Mouse (Mus musculus): ENCODE measurements at regions not wholly inside any gene's neighbourhood (a gene's known extent, or its start where the extent isn't known, plus 50 kb on each side); places are given as distances from the start of the nearest gene placed in this dataset.

DNA sequence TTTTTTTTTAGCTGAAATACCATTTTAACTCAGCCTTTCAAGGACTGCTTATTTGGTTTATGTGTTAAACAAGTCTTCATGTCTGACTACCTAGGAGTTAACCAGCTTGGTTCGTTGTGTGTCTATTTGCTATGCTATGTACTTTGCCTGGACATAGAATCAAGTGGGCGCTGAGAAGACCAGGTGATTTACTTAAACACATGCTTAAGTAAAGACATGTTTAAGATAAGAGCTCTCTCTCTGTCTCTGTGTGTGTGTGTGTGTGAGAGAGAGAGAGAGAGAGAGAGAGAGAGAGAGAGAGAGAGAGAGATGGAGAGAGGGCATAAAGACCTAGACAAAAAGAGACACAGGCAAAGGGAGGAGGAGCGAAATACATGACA lies 302.3 kb downstream of the Pik3r1 start:
- Histone ChIP-seq H3K4me1 (replicated peaks; ENCODE audit: control insufficient read depth, insufficient read depth, low read length) (no peaks in the 10 kb centered on the region), H3K9me3 (ENCODE audit: control insufficient read depth, low read length) (no peaks in the 10 kb centered on the region), H3K9ac (ENCODE audit: low read length) (no peak overlapping the region), H3K4me3 (ENCODE audit: low read depth, low read length) (no peak overlapping the region), H3K36me3 (ENCODE audit: control insufficient read depth, insufficient read depth, low read length) (no peaks in the 10 kb centered on the region), H3K4me2 (ENCODE audit: low read length) (no peak overlapping the region), H3K27me3 (replicated peaks; ENCODE audit: control insufficient read depth, insufficient read depth, low read length) (no peaks in the 10 kb centered on the region), H3K27ac (ENCODE audit: low read depth) (no peak overlapping the region)
- WGBS, result 66% methylated on average over 3 of the region's 3 CpGs
- ATAC-seq (replicated peaks; ENCODE audit: low FRiP score, low TSS enrichment, low read depth) (no peak), DNase-seq (ENCODE audit: low spot score) (no peak)

DNA sequence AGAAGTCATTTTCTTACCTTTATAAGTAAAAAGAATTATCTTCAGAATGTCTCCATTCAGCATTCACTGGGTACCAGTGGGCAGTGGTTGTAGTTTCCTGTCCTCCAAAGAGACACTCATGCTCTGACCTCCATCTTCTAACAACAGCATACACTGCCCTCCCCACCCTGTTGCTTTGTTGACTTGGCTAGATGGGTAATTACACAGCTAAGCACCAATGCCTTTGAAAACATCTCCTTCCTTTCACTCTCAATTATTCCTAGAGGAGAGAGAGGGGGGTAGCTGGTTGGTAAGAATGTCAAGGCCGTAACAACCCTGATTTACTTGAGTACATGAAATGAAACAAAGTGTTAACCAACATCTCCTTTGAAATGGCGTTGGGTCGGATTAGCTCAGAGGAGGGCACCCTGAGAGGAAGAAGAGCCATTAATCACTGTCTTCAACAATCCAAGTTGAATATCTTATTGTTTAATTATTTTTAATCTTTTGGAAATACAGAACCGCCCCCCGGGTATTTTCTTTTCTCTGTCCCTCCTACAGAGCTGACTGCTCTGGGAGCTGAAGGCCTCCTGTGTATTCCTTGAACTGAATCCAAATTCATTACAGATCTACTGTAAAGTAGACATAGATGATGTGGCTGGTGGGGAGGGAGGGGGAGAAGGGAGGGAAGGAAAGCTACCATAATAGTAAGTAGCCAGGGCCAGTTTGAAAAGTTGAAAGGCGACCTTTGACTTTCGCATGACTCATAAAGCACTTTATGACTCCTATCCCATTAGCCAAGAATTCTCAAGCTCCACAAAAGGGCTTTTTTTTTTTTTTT lies 302.9 kb downstream of the Pik3r1 start:
- Histone ChIP-seq H3K27ac (ENCODE audit: low read depth) (no peak overlapping the region), H3K9me3 (ENCODE audit: control insufficient read depth, low read length) (no peaks in the 10 kb centered on the region), H3K4me2 (ENCODE audit: low read length) (no peak overlapping the region), H3K9ac (ENCODE audit: low read length) (no peak overlapping the region), H3K36me3 (ENCODE audit: control insufficient read depth, insufficient read depth, low read length) (no peaks in the 10 kb centered on the region), H3K4me1 (replicated peaks; ENCODE audit: control insufficient read depth, insufficient read depth, low read length) (no peaks in the 10 kb centered on the region), H3K27me3 (replicated peaks; ENCODE audit: control insufficient read depth, insufficient read depth, low read length) (no peaks in the 10 kb centered on the region), H3K4me3 (ENCODE audit: low read depth, low read length) (no peak overlapping the region)
- ATAC-seq (replicated peaks; ENCODE audit: low FRiP score, low TSS enrichment, low read depth), result 0 out of 2 replicates have a peak, but pooled peaks have one; percentile 19
- WGBS, result 63% methylated on average over 7 of the region's 7 CpGs
- DNase-seq (ENCODE audit: low spot score), result no peak

DNA sequence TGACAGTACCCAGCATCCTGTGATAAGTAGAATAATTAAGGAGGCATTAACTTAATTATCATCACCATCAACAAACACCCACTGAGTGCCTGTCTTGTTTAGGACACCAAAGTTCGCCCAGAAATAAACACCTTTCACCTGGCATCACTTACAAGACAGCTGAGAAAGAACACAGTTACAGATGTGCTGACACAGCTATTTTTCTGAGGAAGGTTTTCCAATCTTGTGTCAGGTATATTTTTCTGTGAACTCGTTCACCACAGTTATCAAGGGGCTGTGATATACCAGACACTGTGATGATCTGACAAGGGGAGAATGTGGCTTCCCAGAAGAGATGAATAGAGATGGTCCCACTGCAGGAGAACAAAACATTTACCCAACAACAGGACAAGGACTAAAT lies 311.1 kb downstream of the Pik3r1 start:
- H3K36me3 ChIP-seq (ENCODE audit: control insufficient read depth, insufficient read depth, low read length), result no peaks in the 10 kb centered on the region
- no peak overlapping the region for H3K4me3 ChIP-seq (ENCODE audit: low read depth, low read length)
- no peaks in the 10 kb centered on the region for H3K27me3 ChIP-seq (replicated peaks; ENCODE audit: control insufficient read depth, insufficient read depth, low read length)
- no peaks in the 10 kb centered on the region for H3K9me3 ChIP-seq (ENCODE audit: control insufficient read depth, low read length)
- DNase-seq (ENCODE audit: low spot score) (no peak), ATAC-seq (replicated peaks; ENCODE audit: low FRiP score, low TSS enrichment, low read depth) (no peak)
- WGBS, result 49% methylated on average over 2 of the region's 2 CpGs
- no peak overlapping the region for H3K9ac ChIP-seq (ENCODE audit: low read length)
- H3K4me1 ChIP-seq (replicated peaks; ENCODE audit: control insufficient read depth, insufficient read depth, low read length), result no peaks in the 10 kb centered on the region
- no peak overlapping the region for H3K4me2 ChIP-seq (ENCODE audit: low read length)
- no peak overlapping the region for H3K27ac ChIP-seq (ENCODE audit: low read depth)

DNA sequence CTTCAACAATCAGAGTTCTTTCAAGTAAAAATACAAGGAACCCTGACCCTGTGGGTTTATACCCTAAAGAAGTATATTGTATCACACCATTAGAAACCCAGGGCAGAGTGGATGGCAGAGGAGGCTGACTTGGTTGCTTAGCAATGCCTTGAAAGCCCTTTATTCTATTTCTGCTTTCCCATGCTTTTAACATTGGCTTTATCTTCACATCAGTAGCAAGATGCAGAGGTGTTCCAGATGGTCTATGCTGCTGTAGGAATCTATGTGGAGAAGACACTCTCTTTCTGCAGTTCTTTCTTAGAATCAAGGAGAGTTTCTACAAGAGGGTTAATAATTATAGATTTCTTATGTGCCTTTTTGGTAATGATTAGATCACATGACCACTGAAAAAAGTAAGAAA lies 313.7 kb downstream of the Pik3r1 start:
- no peaks in the 10 kb centered on the region for H3K27me3 ChIP-seq (replicated peaks; ENCODE audit: control insufficient read depth, insufficient read depth, low read length)
- no peaks in the 10 kb centered on the region for H3K9me3 ChIP-seq (ENCODE audit: control insufficient read depth, low read length)
- no peak overlapping the region for H3K27ac ChIP-seq (ENCODE audit: low read depth)
- no peak for DNase-seq (ENCODE audit: low spot score)
- no peak for ATAC-seq (replicated peaks; ENCODE audit: low FRiP score, low TSS enrichment, low read depth)
- no peak overlapping the region for H3K4me3 ChIP-seq (ENCODE audit: low read depth, low read length)
- H3K9ac ChIP-seq (ENCODE audit: low read length), result no peak overlapping the region
- no peak overlapping the region for H3K4me2 ChIP-seq (ENCODE audit: low read length)
- no peaks in the 10 kb centered on the region for H3K36me3 ChIP-seq (ENCODE audit: control insufficient read depth, insufficient read depth, low read length)
- no peaks in the 10 kb centered on the region for H3K4me1 ChIP-seq (replicated peaks; ENCODE audit: control insufficient read depth, insufficient read depth, low read length)

DNA sequence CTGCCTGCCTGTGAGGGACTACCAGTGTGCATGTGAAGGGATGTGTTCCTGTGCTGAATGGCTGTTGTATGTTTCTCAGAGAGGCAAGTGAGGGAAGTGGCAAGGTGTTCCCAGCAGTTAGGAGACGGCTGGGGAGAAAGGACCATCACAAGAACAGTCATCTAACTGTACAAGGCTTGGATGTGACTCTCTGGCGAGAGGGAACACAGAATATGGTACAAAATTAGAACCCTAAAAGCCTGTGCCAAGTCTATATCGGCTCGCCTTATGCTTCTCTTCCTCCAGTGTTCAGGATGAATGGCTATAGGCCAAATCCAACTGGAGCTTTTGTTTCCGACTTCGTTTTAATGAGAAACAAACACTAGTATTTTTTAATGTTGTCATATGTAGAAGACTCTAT lies 317.5 kb downstream of the Pik3r1 start:
- no peak for ATAC-seq (replicated peaks; ENCODE audit: low FRiP score, low TSS enrichment, low read depth)
- 93% methylated on average over 6 of the region's 6 CpGs for WGBS
- no peaks in the 10 kb centered on the region for H3K27me3 ChIP-seq (replicated peaks; ENCODE audit: control insufficient read depth, insufficient read depth, low read length)
- H3K4me2 ChIP-seq (ENCODE audit: low read length), result no peak overlapping the region
- no peak overlapping the region for H3K27ac ChIP-seq (ENCODE audit: low read depth)
- H3K9me3 ChIP-seq (ENCODE audit: control insufficient read depth, low read length), result no peaks in the 10 kb centered on the region
- no peaks in the 10 kb centered on the region for H3K36me3 ChIP-seq (ENCODE audit: control insufficient read depth, insufficient read depth, low read length)
- H3K4me1 ChIP-seq (replicated peaks; ENCODE audit: control insufficient read depth, insufficient read depth, low read length), result no peaks in the 10 kb centered on the region
- H3K4me3 ChIP-seq (ENCODE audit: low read depth, low read length), result no peak overlapping the region
- H3K9ac ChIP-seq (ENCODE audit: low read length), result no peak overlapping the region
- no peak for DNase-seq (ENCODE audit: low spot score)

DNA sequence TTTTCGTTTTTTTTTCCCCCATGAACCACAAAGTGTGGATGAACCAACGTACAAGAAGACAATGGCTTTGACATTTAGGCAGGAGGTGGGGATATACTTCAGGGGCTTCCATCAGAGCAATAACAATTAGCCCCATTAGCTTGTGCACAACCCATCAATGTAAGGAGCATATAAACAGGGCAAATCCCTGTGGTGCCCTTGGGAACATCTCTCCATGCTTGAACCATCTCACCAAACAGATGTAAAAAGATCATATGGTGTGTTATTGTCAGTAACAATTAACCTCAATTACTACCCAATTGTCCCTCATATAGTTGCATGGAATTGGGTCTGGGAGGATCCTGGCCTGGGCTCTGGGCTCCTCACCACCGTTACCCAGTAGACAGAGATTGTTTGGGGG lies 328.5 kb downstream of the Pik3r1 start:
- Histone ChIP-seq H3K4me3 (ENCODE audit: low read depth, low read length) (no peak overlapping the region), H3K4me1 (replicated peaks; ENCODE audit: control insufficient read depth, insufficient read depth, low read length) (no peaks in the 10 kb centered on the region), H3K4me2 (ENCODE audit: low read length) (no peak overlapping the region), H3K9me3 (ENCODE audit: control insufficient read depth, low read length) (no peaks in the 10 kb centered on the region), H3K9ac (ENCODE audit: low read length) (no peak overlapping the region), H3K27me3 (replicated peaks; ENCODE audit: control insufficient read depth, insufficient read depth, low read length) (no peaks in the 10 kb centered on the region), H3K27ac (ENCODE audit: low read depth) (no peak overlapping the region), H3K36me3 (ENCODE audit: control insufficient read depth, insufficient read depth, low read length) (no peaks in the 10 kb centered on the region)
- ATAC-seq (replicated peaks; ENCODE audit: low FRiP score, low TSS enrichment, low read depth), result no peak
- 77% methylated on average over 3 of the region's 3 CpGs for WGBS
- no peak for DNase-seq (ENCODE audit: low spot score)

DNA sequence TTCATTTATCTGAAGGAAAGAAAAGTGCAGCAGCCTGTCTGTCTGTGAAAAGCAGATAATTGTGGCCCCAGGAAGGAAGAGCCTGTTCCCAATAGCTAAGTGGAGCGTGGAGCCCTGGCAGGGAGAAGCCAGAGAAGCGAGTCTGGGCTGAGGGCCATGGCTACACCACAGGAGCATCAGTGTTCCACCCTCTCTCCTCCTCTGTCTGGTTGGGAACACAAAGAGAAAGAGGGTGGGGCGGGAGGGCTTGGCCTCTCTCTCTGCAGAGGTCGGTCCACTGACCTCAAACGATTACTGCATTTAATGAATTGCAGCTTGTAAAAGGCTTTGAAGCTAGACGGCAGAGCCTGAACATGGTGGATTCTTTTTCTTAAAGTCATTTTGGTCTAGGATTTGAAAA lies 329.0 kb downstream of the Pik3r1 start:
- ATAC-seq (replicated peaks; ENCODE audit: low FRiP score, low TSS enrichment, low read depth) (no peak), DNase-seq (ENCODE audit: low spot score) (no peak)
- Histone ChIP-seq H3K36me3 (ENCODE audit: control insufficient read depth, insufficient read depth, low read length) (no peaks in the 10 kb centered on the region), H3K27me3 (replicated peaks; ENCODE audit: control insufficient read depth, insufficient read depth, low read length) (no peaks in the 10 kb centered on the region), H3K27ac (ENCODE audit: low read depth) (no peak overlapping the region), H3K4me1 (replicated peaks; ENCODE audit: control insufficient read depth, insufficient read depth, low read length) (no peaks in the 10 kb centered on the region), H3K4me3 (ENCODE audit: low read depth, low read length) (no peak overlapping the region), H3K4me2 (ENCODE audit: low read length) (no peak overlapping the region), H3K9ac (ENCODE audit: low read length) (no peak overlapping the region), H3K9me3 (ENCODE audit: control insufficient read depth, low read length) (no peaks in the 10 kb centered on the region)
- WGBS, result 36% methylated on average over 6 of the region's 6 CpGs

DNA sequence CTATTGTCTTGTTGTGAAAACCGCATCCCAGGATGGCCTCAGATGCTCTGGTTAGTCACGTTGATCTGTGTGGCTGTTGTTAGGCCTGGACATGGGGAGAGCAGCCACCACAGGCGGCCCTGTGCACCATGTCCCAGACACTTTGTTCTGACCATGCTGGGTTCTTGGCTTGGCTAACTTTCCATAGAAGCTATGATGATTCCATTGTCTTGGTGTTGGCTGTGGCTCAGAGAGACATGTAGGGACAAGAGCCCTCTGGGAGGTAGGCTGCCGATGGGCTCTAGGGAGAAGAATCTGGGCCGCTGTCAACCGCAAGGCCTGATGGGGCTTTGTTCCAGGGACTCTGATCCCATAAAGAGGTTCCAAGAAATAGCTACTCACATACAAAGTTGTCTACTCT lies 334.9 kb downstream of the Pik3r1 start:
- DNase-seq (ENCODE audit: low spot score) (no peak), ATAC-seq (replicated peaks; ENCODE audit: low FRiP score, low TSS enrichment, low read depth) (no peak)
- 91% methylated on average over 6 of the region's 6 CpGs for WGBS
- H3K9ac ChIP-seq (ENCODE audit: low read length), result no peak overlapping the region
- no peaks in the 10 kb centered on the region for H3K36me3 ChIP-seq (ENCODE audit: control insufficient read depth, insufficient read depth, low read length)
- no peak overlapping the region for H3K4me2 ChIP-seq (ENCODE audit: low read length)
- no peaks in the 10 kb centered on the region for H3K9me3 ChIP-seq (ENCODE audit: control insufficient read depth, low read length)
- H3K27ac ChIP-seq (ENCODE audit: low read depth), result no peak overlapping the region
- no peak overlapping the region for H3K4me3 ChIP-seq (ENCODE audit: low read depth, low read length)
- H3K27me3 ChIP-seq (replicated peaks; ENCODE audit: control insufficient read depth, insufficient read depth, low read length), result no peaks in the 10 kb centered on the region
- no peaks in the 10 kb centered on the region for H3K4me1 ChIP-seq (replicated peaks; ENCODE audit: control insufficient read depth, insufficient read depth, low read length)

Measured in intestine, embryonic 14.5 days (tissue).